ENCODE assay signal across 22 mouse cellular contexts in the genomic region with DNA sequence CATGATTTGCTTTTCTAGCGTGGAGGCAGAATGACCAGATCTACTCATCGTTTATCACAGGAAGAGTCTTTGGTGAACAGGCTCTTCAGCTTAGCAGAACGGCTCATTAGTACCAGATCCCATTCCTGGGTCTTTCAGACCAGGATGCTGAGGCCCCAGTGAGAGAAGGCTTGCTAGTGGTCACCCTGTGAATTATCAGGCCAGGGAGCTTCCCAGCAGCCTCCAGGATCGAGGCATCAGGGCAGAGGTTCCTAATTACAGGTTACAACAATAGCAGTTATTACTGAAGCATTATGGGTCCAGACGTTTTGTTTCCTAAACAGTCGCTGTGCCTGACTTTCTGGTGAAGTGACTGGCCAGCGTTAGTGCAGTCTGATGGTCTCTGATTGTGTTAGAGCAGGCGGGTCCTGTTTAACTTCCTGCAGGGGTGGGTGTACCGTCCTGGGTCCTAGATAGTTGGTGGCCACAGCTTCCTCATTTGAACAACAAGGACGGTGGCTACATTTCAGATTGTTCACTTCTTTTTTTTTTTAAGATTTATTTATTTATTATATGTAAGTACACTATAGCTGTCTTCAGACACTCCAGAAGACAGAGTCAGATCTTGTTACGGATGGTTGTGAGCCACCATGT.
DNase-seq lines count a peak whose midpoint lies in the region; ATAC-seq and TF ChIP-seq lines count a peak whose summit lies in the region.
"Had no signal": no experiment of that assay in that cellular context is flagged by ENCODE, and none has a peak within 500 bp of the region (broad histone marks: within the 10 kb centered on the region; RNA-seq: fewer than 3 reads in every experiment).

No protein-coding gene starts in this region.

- no peak overlapping the region for H3K4me2 ChIP-seq in midbrain, embryonic 11.5 days
- H3K4me2 ChIP-seq: heart, embryonic 12.5 days; hindbrain, embryonic 14.5 days; liver, embryonic 12.5 days; neural tube, embryonic 15.5 days had no signal

- peak; percentile 48 for DNase-seq in 416B (ENCODE audit: low read depth)
- peak; percentile 8 for DNase-seq in A20 (ENCODE audit: low read depth, low spot score)
- peak; percentile 71 for DNase-seq in retina, embryonic 14.5 days (ENCODE audit: low spot score)
- no peak for DNase-seq in kidney, adult 2 months
- no peak for DNase-seq in midbrain, embryonic 11.5 days (ENCODE audit: low spot score, missing footprints)
- no peak for DNase-seq in frontal cortex, adult 2 months (ENCODE audit: extremely low spot score in 1 of 2, low spot score in 1 of 2)
- DNase-seq: adrenal gland, adult 2 months; cerebellum, adult 11-12 months; heart, postnatal 14 days; kidney, adult 8-10 months; kidney, postnatal 14 days; lung, adult 2 months had no signal

- no peaks in the 10 kb centered on the region for H3K4me1 ChIP-seq in kidney, adult 2 months (ENCODE audit: control insufficient read depth, insufficient read depth, low read length)
- peaks cover 6% of the 10 kb centered on the region for H3K4me1 ChIP-seq in midbrain, embryonic 11.5 days (ENCODE audit: control insufficient read depth, insufficient read depth, low read length)
- H3K4me1 ChIP-seq: liver, embryonic 12.5 days had no signal

- no peak overlapping the region for H3K27ac ChIP-seq in kidney, adult 2 months (ENCODE audit: insufficient read depth, low read depth, low read length)
- no peak overlapping the region for H3K27ac ChIP-seq in midbrain, embryonic 11.5 days (ENCODE audit: low read depth, low read length)
- H3K27ac ChIP-seq: hindbrain, embryonic 14.5 days; layer of hippocampus, adult 2 months; liver, embryonic 12.5 days; midbrain, embryonic 10.5 days; neural tube, embryonic 15.5 days had no signal

- no peak for TF ChIP-seq CTCF in kidney, adult 2 months (conservative IDR thresholded peaks at IDR 0.05; ENCODE audit: insufficient read depth, insufficient read length, low read depth, low read length)

- H3K9me3 ChIP-seq in midbrain, embryonic 11.5 days (ENCODE audit: control insufficient read depth, low read length) = no peaks in the 10 kb centered on the region
- H3K9me3 ChIP-seq: forebrain, embryonic 10.5 days; heart, embryonic 12.5 days; liver, embryonic 12.5 days; midbrain, embryonic 10.5 days; neural tube, embryonic 15.5 days had no signal

- no peak overlapping the region for H3K9ac ChIP-seq in midbrain, embryonic 11.5 days (ENCODE audit: low read length)
- H3K9ac ChIP-seq: heart, embryonic 12.5 days; hindbrain, embryonic 14.5 days; liver, embryonic 12.5 days; neural tube, embryonic 15.5 days had no signal

- no peaks in the 10 kb centered on the region for H3K27me3 ChIP-seq in kidney, adult 2 months (replicated peaks; ENCODE audit: control insufficient read depth, insufficient read depth, low read length)
- peaks cover 48% of the 10 kb centered on the region for H3K27me3 ChIP-seq in midbrain, embryonic 11.5 days (ENCODE audit: control insufficient read depth, insufficient read depth, low read length)
- H3K27me3 ChIP-seq: heart, embryonic 12.5 days; liver, embryonic 12.5 days had no signal

- WGBS in kidney, adult 2 months = 52% methylated on average over 11 of the region's 11 CpGs
- 76% methylated on average over 11 of the region's 11 CpGs for WGBS in midbrain, embryonic 11.5 days

- TF ChIP-seq POLR2A in kidney, adult 2 months (IDR thresholded peaks at IDR 0.05; ENCODE audit: low read depth, low read length) = no peak

- H3K4me3 ChIP-seq in kidney, adult 2 months (ENCODE audit: insufficient read depth, low read depth, low read length) = no peak overlapping the region
- H3K4me3 ChIP-seq in midbrain, embryonic 11.5 days (ENCODE audit: low read depth, low read length) = no peak overlapping the region
- H3K4me3 ChIP-seq: forebrain, embryonic 10.5 days; heart, embryonic 12.5 days; layer of hippocampus, adult 2 months; liver, embryonic 12.5 days; midbrain, embryonic 10.5 days; neural tube, embryonic 15.5 days had no signal

- ATAC-seq in common myeloid progenitor, adult 5-6 weeks (replicated peaks; ENCODE audit: low read depth, poor library complexity, severe bottlenecking) = peak; percentile 99
- no peak for ATAC-seq in midbrain, embryonic 11.5 days (ENCODE audit: low FRiP score)
- ATAC-seq: CD4-positive, CD25-positive, alpha-beta regulatory T cell, adult 4 months; inflammation-experienced regulatory T-cells, adult 6 months; liver, embryonic 12.5 days had no signal

- H3K36me3 ChIP-seq in kidney, adult 2 months (ENCODE audit: control insufficient read depth, insufficient read depth, low read length) = no peaks in the 10 kb centered on the region
- H3K36me3 ChIP-seq in midbrain, embryonic 11.5 days (ENCODE audit: control insufficient read depth, insufficient read depth, low read length) = no peaks in the 10 kb centered on the region
- H3K36me3 ChIP-seq: forebrain, embryonic 10.5 days; heart, embryonic 12.5 days; liver, embryonic 12.5 days; midbrain, embryonic 10.5 days; neural tube, embryonic 15.5 days had no signal

Comparison
In these comparisons a context has a peak if more than half of its experiments do, and no peak if none do; other contexts are left out.
1. DNase-seq: peak in 416B (single experiment), A20 (single experiment) and retina, embryonic 14.5 days (single experiment); none in kidney, adult 2 months (single experiment), midbrain, embryonic 11.5 days (single experiment) and frontal cortex, adult 2 months (0 of 2).